ENCODE assay signal across 24 mouse cellular contexts in the genomic region with DNA sequence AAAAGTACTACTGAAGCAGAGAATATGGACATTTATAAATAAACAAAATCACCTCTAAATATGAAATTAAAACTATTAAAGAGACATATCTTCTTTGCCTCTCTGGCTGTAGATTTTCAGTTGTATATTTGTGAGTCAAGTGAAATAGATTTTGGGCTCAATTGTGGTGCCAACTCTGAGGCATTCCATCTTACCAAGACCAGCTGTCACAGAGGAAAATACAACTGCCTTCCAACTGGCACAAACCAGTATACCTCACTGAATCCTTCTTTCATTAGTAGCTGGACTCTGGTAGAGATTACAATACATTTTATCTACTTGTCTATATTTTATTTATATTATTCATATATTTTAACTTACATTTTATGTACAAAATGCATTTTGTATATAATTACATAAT.
DNase-seq lines count a peak whose midpoint lies in the region.
"Had no signal": no experiment of that assay in that cellular context is flagged by ENCODE, and none has a peak within 500 bp of the region (broad histone marks: within the 10 kb centered on the region; RNA-seq: fewer than 3 reads in every experiment).

No protein-coding gene starts in this region.

- no peaks in the 10 kb centered on the region for H3K27me3 ChIP-seq in midbrain, embryonic 10.5 days (ENCODE audit: low read depth, poor library complexity, severe bottlenecking)
- H3K27me3 ChIP-seq: embryonic facial prominence, embryonic 12.5 days; embryonic facial prominence, embryonic 15.5 days; forebrain, embryonic 12.5 days; heart, embryonic 12.5 days; heart, embryonic 15.5 days; hindbrain, embryonic 13.5 days had no signal

- H3K9me3 ChIP-seq in midbrain, embryonic 10.5 days (replicated peaks), result no peaks in the 10 kb centered on the region; the same call in 1 of the 2 replicates
- H3K9me3 ChIP-seq: embryonic facial prominence, embryonic 12.5 days; embryonic facial prominence, embryonic 15.5 days; forebrain, embryonic 12.5 days; heart, embryonic 12.5 days; heart, embryonic 15.5 days; hindbrain, embryonic 10.5 days; hindbrain, embryonic 13.5 days had no signal

- H3K36me3 ChIP-seq in midbrain, embryonic 10.5 days, result no peaks in the 10 kb centered on the region
- H3K36me3 ChIP-seq: embryonic facial prominence, embryonic 12.5 days; embryonic facial prominence, embryonic 15.5 days; forebrain, embryonic 12.5 days; heart, embryonic 12.5 days; heart, embryonic 15.5 days; hindbrain, embryonic 10.5 days; hindbrain, embryonic 13.5 days had no signal

- H3K4me3 ChIP-seq in midbrain, embryonic 10.5 days, result no peak overlapping the region
- H3K4me3 ChIP-seq: embryonic facial prominence, embryonic 12.5 days; embryonic facial prominence, embryonic 15.5 days; forebrain, embryonic 12.5 days; heart, embryonic 12.5 days; heart, embryonic 15.5 days; hindbrain, embryonic 10.5 days; hindbrain, embryonic 13.5 days had no signal

- H3K4me1 ChIP-seq in midbrain, embryonic 10.5 days, result no peaks in the 10 kb centered on the region
- H3K4me1 ChIP-seq: embryonic facial prominence, embryonic 12.5 days; embryonic facial prominence, embryonic 15.5 days; forebrain, embryonic 12.5 days; heart, embryonic 12.5 days; heart, embryonic 15.5 days; hindbrain, embryonic 10.5 days; hindbrain, embryonic 13.5 days had no signal

- no peak overlapping the region for H3K27ac ChIP-seq in midbrain, embryonic 10.5 days (replicated peaks)
- H3K27ac ChIP-seq: embryonic facial prominence, embryonic 12.5 days; embryonic facial prominence, embryonic 15.5 days; forebrain, embryonic 12.5 days; heart, embryonic 15.5 days; hindbrain, embryonic 10.5 days; hindbrain, embryonic 13.5 days had no signal

- DNase-seq in cerebellum, postnatal 10 days, result peak; percentile 19 to 20
- DNase-seq in cerebellum, postnatal 36 days, result no peak
- peak; percentile 20 for DNase-seq in layer of hippocampus, adult 11-12 months (ENCODE audit: low spot score)
- DNase-seq in layer of hippocampus, postnatal 10 days (ENCODE audit: low spot score in 2 of 2), result no peak
- DNase-seq in brain, adult 2 months (ENCODE audit: low read depth, low spot score), result peak; percentile 47
- DNase-seq in layer of hippocampus, adult 9-10 months (ENCODE audit: low spot score), result peak; percentile 33
- DNase-seq in midbrain, embryonic 10.5 days (ENCODE audit: low spot score), result no peak
- DNase-seq in right cerebral cortex, postnatal 4 days, result no peak
- DNase-seq: adrenal gland, adult 8-10 months; adrenal gland, postnatal 25 days; cerebellum, adult 11 months; cerebellum, adult 2 months; cerebellum, adult 9-11 months; gastrocnemius, postnatal 25 days; heart, adult 18-20 months; heart, postnatal 10 days; heart, postnatal 36 days had no signal

Comparison
In these comparisons a context has a peak if more than half of its experiments do, and no peak if none do; other contexts are left out.
1. DNase-seq: peak in cerebellum, postnatal 10 days (2 of 2), layer of hippocampus, adult 11-12 months (single experiment), brain, adult 2 months (single experiment) and layer of hippocampus, adult 9-10 months (single experiment); none in cerebellum, postnatal 36 days (0 of 2), layer of hippocampus, postnatal 10 days (0 of 2), midbrain, embryonic 10.5 days (single experiment) and right cerebral cortex, postnatal 4 days (single experiment).